Mouse (Mus musculus) A20 (cell line): ENCODE data around the gene Astn1.

Source experiments
- DNase-seq: peaks from one replicate; pipeline ENCODE4 v3.0.0-alpha.2; 2011; ENCODE audit warnings: low read depth, low spot score

The Astn1 gene

GRCm38 (mm10) chr1:158739132-158739919, 377.3 kb downstream of the Astn1 start:
- DNase-seq: no peak

GRCm38 (mm10) chr1:158740161-158740766, 378.2 kb downstream of the Astn1 start:
- DNase-seq: no peak

- DNase-seq: no peak
Measured at GRCm38 (mm10) chr1:158740949-158741348, 378.9 kb downstream of the Astn1 start.
